Mouse (Mus musculus) forebrain, embryonic 16.5 days (tissue): ENCODE data around the gene Iffo2. TPM values are rescaled to one million over a fixed set of nuclear protein-coding genes. Genes with fewer than 3 reads are reported as not detected.

Experiments used
- ATAC-seq: fragments of 200-750 bp; cut with Nextera tagmentation; 2 replicates; pipeline ENCODE4 v1.8.0; 2017; ENCODE audit warnings: mild to moderate bottlenecking, moderate library complexity
- H3K27ac ChIP-seq: fragments of 300-500 bp; sonication (generic); 2 replicates; pipeline ENCODE4 v1.5.1; 2014; ENCODE audit warnings: low read length, control low read depth
- H3K27me3 ChIP-seq: fragments of 300-500 bp; sonication (generic); replicated peaks from 2 replicates; pipeline ENCODE4 v1.6.1; 2014; ENCODE audit warnings: low read length; ENCODE audit not compliant: control insufficient read depth, insufficient read depth
- H3K36me3 ChIP-seq: fragments of 300-500 bp; sonication (generic); 2 replicates; pipeline ENCODE4 v1.6.1; 2014; ENCODE audit not compliant: control insufficient read depth, insufficient read depth
- H3K4me1 ChIP-seq: fragments of 300-500 bp; sonication (generic); replicated peaks from 2 replicates; pipeline ENCODE4 v1.6.1; 2014; ENCODE audit warnings: low read length; ENCODE audit not compliant: control insufficient read depth, insufficient read depth
- H3K4me2 ChIP-seq: fragments of 300-500 bp; sonication (generic); 2 replicates; pipeline ENCODE4 v1.6.1; 2014; ENCODE audit warnings: mild to moderate bottlenecking, low read length, control low read depth
- H3K4me3 ChIP-seq: fragments of 300-500 bp; sonication (generic); replicated peaks from 2 replicates; pipeline ENCODE4 v1.5.1; 2014; ENCODE audit warnings: mild to moderate bottlenecking, low read length, control low read depth
- H3K9ac ChIP-seq: fragments of 300-500 bp; sonication (generic); replicated peaks from 2 replicates; pipeline ENCODE4 v1.6.1; 2014; ENCODE audit warnings: low read depth, low read length, control low read depth
- H3K9me3 ChIP-seq: fragments of 300-500 bp; sonication (generic); 2 replicates; pipeline ENCODE4 v1.6.1; 2016; ENCODE audit warnings: low read length; ENCODE audit not compliant: control insufficient read depth
- WGBS: fragments of 180-500 bp; shearing (Covaris S2); extraction: QIAGEN DNeasy Blood & Tissue Kit; methylation state at CpG from one replicate; pipeline ENCODE4 v1.1.7; 2014; 5-methylcytosine and 5-hydroxymethylcytosine counted together
- polyA plus RNA-seq: library from polyadenylated mRNA; unstranded; fragments of >200 nt; fragmentation: Nextera tagmentation; extraction: Ambion mirVana; gene quantifications from 2 replicates; pipeline ENCODE4 v1.2.1, GENCODE M21; 2015

Gene Iffo2
- polyA plus RNA-seq, 1 experiment from 2014 or later, result 4.8 TPM

- Histone ChIP-seq H3K9me3 (no peaks in the 10 kb centered on the region), H3K27ac (no peak overlapping the region), H3K36me3 (0 out of 2 replicates have a peak, but pooled peaks cover 2% of the 10 kb centered on the region), H3K9ac (no peak overlapping the region), H3K4me2 (no peak overlapping the region), H3K4me1 (no peaks in the 10 kb centered on the region; the same call in 1 of the 2 replicates), H3K4me3 (no peak overlapping the region), H3K27me3 (0 out of 2 replicates have a peak, but pooled peaks cover under 1% of the 10 kb centered on the region)
- no peak for ATAC-seq
- 30% methylated on average over 7 of the region's 7 CpGs for WGBS
These were observed 106.0 kb downstream of the Iffo2 start for GRCm38 (mm10) chr4:139636373-139636772.

- H3K9ac ChIP-seq, result no peak overlapping the region
- no peak overlapping the region for H3K27ac ChIP-seq
- WGBS, result 89% methylated on average over 9 of the region's 9 CpGs
- 0 out of 2 replicates have a peak, but pooled peaks cover 2% of the 10 kb centered on the region for H3K36me3 ChIP-seq
- H3K9me3 ChIP-seq, result no peaks in the 10 kb centered on the region
- ATAC-seq, result no peak
- H3K4me3 ChIP-seq, result no peak overlapping the region
- H3K27me3 ChIP-seq, result peaks cover 6% of the 10 kb centered on the region; the same call in 1 of the 2 replicates
- no peak overlapping the region for H3K4me2 ChIP-seq
- peaks cover 7% of the 10 kb centered on the region; the same call in 1 of the 2 replicates for H3K4me1 ChIP-seq
These were observed 107.5 kb downstream of the Iffo2 start for GRCm38 (mm10) chr4:139637847-139638246.

GRCm38 (mm10) chr4:139638356-139638755 lies 108.0 kb downstream of the Iffo2 start:
- Histone ChIP-seq H3K9me3 (no peaks in the 10 kb centered on the region), H3K4me2 (no peak overlapping the region), H3K9ac (no peak overlapping the region), H3K4me1 (peaks cover 7% of the 10 kb centered on the region; the same call in 1 of the 2 replicates), H3K36me3 (0 out of 2 replicates have a peak, but pooled peaks cover 2% of the 10 kb centered on the region), H3K27me3 (peaks cover 8% of the 10 kb centered on the region; the same call in 1 of the 2 replicates), H3K4me3 (no peak overlapping the region), H3K27ac (no peak overlapping the region)
- WGBS, result 95% methylated on average over 16 of the region's 16 CpGs
- ATAC-seq, result no peak

DNA sequence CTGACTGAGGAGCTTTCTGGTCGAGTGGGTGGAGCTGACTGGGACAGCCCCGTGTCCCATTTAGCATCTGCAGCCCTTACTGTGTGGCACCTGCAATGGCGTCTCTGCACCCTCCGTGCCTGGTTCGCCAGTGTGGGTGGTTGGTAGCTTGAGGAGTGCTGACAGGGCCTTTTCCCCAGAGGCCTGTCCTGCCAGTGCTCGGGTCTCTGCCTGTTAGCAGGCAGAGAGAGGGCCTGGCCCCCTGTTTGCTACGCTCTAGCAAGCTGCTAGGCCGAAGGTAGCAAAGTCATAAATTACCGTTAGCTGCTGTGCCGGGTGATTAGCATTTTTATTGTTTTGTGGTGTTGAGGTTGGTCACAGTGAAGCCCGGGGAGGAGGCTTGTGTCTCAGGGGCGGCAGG lies 109.5 kb downstream of the Iffo2 start:
- H3K4me3 ChIP-seq, result no peak overlapping the region
- ATAC-seq, result no peak
- H3K36me3 ChIP-seq, result 0 out of 2 replicates have a peak, but pooled peaks cover 2% of the 10 kb centered on the region
- no peak overlapping the region for H3K4me2 ChIP-seq
- H3K9me3 ChIP-seq, result no peaks in the 10 kb centered on the region
- peaks cover 8% of the 10 kb centered on the region; the same call in 1 of the 2 replicates for H3K27me3 ChIP-seq
- H3K27ac ChIP-seq, result no peak overlapping the region
- no peak overlapping the region for H3K9ac ChIP-seq
- WGBS, result 38% methylated on average over 12 of the region's 12 CpGs
- H3K4me1 ChIP-seq, result peaks cover 7% of the 10 kb centered on the region; the same call in 1 of the 2 replicates

DNA sequence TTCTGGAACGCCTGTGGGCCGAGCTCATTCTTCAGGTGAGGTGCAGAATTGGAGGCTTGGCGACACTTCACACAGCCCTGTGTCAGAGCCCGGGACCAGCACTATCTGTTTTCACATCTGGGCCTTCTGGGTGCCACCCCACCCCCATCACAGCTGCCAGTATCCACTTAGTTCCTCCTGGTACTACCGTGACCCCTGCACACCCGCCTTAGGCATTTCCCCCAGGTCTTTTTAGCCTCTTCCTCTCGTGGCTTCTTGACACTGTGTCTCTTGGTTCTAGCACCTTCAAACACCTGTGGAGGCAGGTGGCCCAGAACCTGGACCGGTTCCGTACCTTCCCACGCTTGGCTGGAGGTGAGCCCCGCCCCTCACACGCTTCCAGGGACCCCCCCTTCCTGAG lies 110.0 kb downstream of the Iffo2 start:
- Histone ChIP-seq H3K27ac (no peak overlapping the region), H3K4me1 (peaks cover 7% of the 10 kb centered on the region; the same call in 1 of the 2 replicates), H3K27me3 (peaks cover 8% of the 10 kb centered on the region; the same call in 1 of the 2 replicates), H3K36me3 (no peaks in the 10 kb centered on the region), H3K9ac (no peak overlapping the region), H3K9me3 (no peaks in the 10 kb centered on the region), H3K4me3 (no peak overlapping the region), H3K4me2 (no peak overlapping the region)
- WGBS, result 71% methylated on average over 12 of the region's 12 CpGs
- no peak for ATAC-seq

- no peaks in the 10 kb centered on the region for H3K36me3 ChIP-seq
- H3K4me1 ChIP-seq, result peaks cover 7% of the 10 kb centered on the region; the same call in 1 of the 2 replicates
- H3K4me2 ChIP-seq, result no peak overlapping the region
- H3K9me3 ChIP-seq, result no peaks in the 10 kb centered on the region
- H3K27ac ChIP-seq, result no peak overlapping the region
- no peak overlapping the region for H3K9ac ChIP-seq
- ATAC-seq, result no peak
- 59% methylated on average over 6 of the region's 6 CpGs for WGBS
- no peak overlapping the region for H3K4me3 ChIP-seq
- H3K27me3 ChIP-seq, result peaks cover 8% of the 10 kb centered on the region; the same call in 1 of the 2 replicates
These were observed 110.4 kb downstream of the Iffo2 start for GRCm38 (mm10) chr4:139640775-139641174.

- 4% methylated on average over 30 of the region's 30 CpGs for WGBS
- H3K4me3 ChIP-seq, result 0 out of 2 replicates have a peak overlapping the region, but pooled peaks have one; percentile 6
These were observed 111.6 kb downstream of the Iffo2 start for GRCm38 (mm10) chr4:139641829-139642425.

GRCm38 (mm10) chr4:139643972-139644371 lies 113.6 kb downstream of the Iffo2 start:
- H3K27ac ChIP-seq, result no peak overlapping the region
- WGBS, result 19% methylated on average over 9 of the region's 9 CpGs
- no peak overlapping the region for H3K4me2 ChIP-seq
- peaks cover 7% of the 10 kb centered on the region; the same call in 1 of the 2 replicates for H3K4me1 ChIP-seq
- peaks cover 8% of the 10 kb centered on the region; the same call in 1 of the 2 replicates for H3K27me3 ChIP-seq
- ATAC-seq, result peak; percentile 35; the same call in 1 of the 2 replicates
- no peak overlapping the region for H3K4me3 ChIP-seq
- H3K9me3 ChIP-seq, result no peaks in the 10 kb centered on the region
- no peaks in the 10 kb centered on the region for H3K36me3 ChIP-seq
- H3K9ac ChIP-seq, result no peak overlapping the region

More at GRCm38 (mm10) chr4:139641829-139642425, 111.6 kb downstream of the Iffo2 start:
- Histone ChIP-seq H3K4me1 (peaks cover 7% of the 10 kb centered on the region; the same call in 1 of the 2 replicates), H3K4me2 (peak overlapping the region; percentile 40), H3K36me3 (no peaks in the 10 kb centered on the region), H3K9ac (peak overlapping the region; percentile 22; the same call in 1 of the 2 replicates), H3K27ac (no peak overlapping the region), H3K27me3 (peaks cover 8% of the 10 kb centered on the region; the same call in 1 of the 2 replicates), H3K9me3 (no peaks in the 10 kb centered on the region)
- ATAC-seq, result peak; percentile 15; the same call in 1 of the 2 replicates

GRCm38 (mm10) chr4:139646916-139647315 lies 116.6 kb downstream of the Iffo2 start:
- Histone ChIP-seq H3K4me1 (peaks cover 3% of the 10 kb centered on the region; the same call in 1 of the 2 replicates), H3K9ac (no peak overlapping the region), H3K27ac (no peak overlapping the region), H3K27me3 (peaks cover 4% of the 10 kb centered on the region; the same call in 1 of the 2 replicates), H3K9me3 (no peaks in the 10 kb centered on the region), H3K36me3 (no peaks in the 10 kb centered on the region), H3K4me2 (no peak overlapping the region), H3K4me3 (no peak overlapping the region)
- no peak for ATAC-seq
- WGBS, result 86% methylated on average over 7 of the region's 7 CpGs
